Mouse (Mus musculus): Measurements from ENCODE around the gene Gm7971.
"Not testable (repeated sequence)": the region's sequence is repeated elsewhere in the genome, so short reads cannot be mapped to it uniquely, and the experiment has no call there.

Gm7971 gene

GRCm38 (mm10) chr5:95594775-95595174 is at the start of gene Gm7971:
TSS of gene Gm7971 (minus strand) at chr5:95594875.
- not testable (repeated sequence) for DNase-seq (ENCODE audit: low read depth, low spot score)

Measured in skeletal muscle tissue, adult 2 months (tissue).